Mouse (Mus musculus): ENCODE results near the gene C1qb. TPM values are rescaled to one million over a fixed set of nuclear protein-coding genes. Genes with fewer than 3 reads are reported as not detected.
A peak's percentile ranks its signal among the peaks of the same experiment; 100 is the strongest.

C1qb gene
- polyA plus RNA-seq, 1 experiment from 2014 or later: 196 TPM

GRCm38 (mm10) chr4:136836387-136836931 is 49.5 kb downstream of the C1qb start:
- peak overlapping the region; percentile 87 for H3K4me2 ChIP-seq (ENCODE audit: low read depth, low read length)
- no peak overlapping the region for H3K9ac ChIP-seq (replicated peaks)
- peak; percentile 16 for DNase-seq
- H3K27me3 ChIP-seq (ENCODE audit: insufficient read depth, low read length): peaks cover 60% of the 10 kb centered on the region
- TF ChIP-seq EP300 (IDR thresholded peaks at IDR 0.05; ENCODE audit: low read depth): no peak
- no peak for TF ChIP-seq CTCF (IDR thresholded peaks at IDR 0.05; ENCODE audit: low read depth)
- H3K9me3 ChIP-seq (ENCODE audit: low read length): no peaks in the 10 kb centered on the region
- ATAC-seq: peak; percentile 18; the same call in 1 of the 2 replicates
- peaks cover 9% of the 10 kb centered on the region for H3K4me1 ChIP-seq (ENCODE audit: insufficient read depth)
- no peaks in the 10 kb centered on the region for H3K36me3 ChIP-seq (replicated peaks; ENCODE audit: insufficient read depth, low read length)
- H3K27ac ChIP-seq (ENCODE audit: low read depth): no peak overlapping the region
- 5% methylated on average over 21 of the region's 27 CpGs for WGBS (ENCODE audit: insufficient replicate concordance)
- peak overlapping the region; percentile 52 for H3K4me3 ChIP-seq (ENCODE audit: low read depth, low read length)

GRCm38 (mm10) chr4:136835621-136836386 is 50.2 kb downstream of the C1qb start, which contains the start of gene Ephb2:
Gene Ephb2 (minus strand): TSS chr4:136835988.
- Histone ChIP-seq H3K9me3 (ENCODE audit: low read length) (no peaks in the 10 kb centered on the region), H3K27ac (ENCODE audit: low read depth) (no peak within 1 kb of the TSS), H3K27me3 (ENCODE audit: insufficient read depth, low read length) (peaks cover 66% of the 10 kb centered on the region), H3K4me2 (ENCODE audit: low read depth, low read length) (peak within 1 kb of the TSS; percentile 87), H3K9ac (replicated peaks) (peak within 1 kb of the TSS; percentile 50), H3K4me3 (ENCODE audit: low read depth, low read length) (peak within 1 kb of the TSS; percentile 52), H3K36me3 (replicated peaks; ENCODE audit: insufficient read depth, low read length) (no peaks in the 10 kb centered on the region), H3K4me1 (ENCODE audit: insufficient read depth) (peaks cover 9% of the 10 kb centered on the region)
- DNase-seq (peak; percentile 66), ATAC-seq (peak; percentile 81)
- WGBS (ENCODE audit: insufficient replicate concordance): under 1% methylated on average over 53 of the region's 88 CpGs
- no peak for TF ChIP-seq CTCF (IDR thresholded peaks at IDR 0.05; ENCODE audit: low read depth)
- TF ChIP-seq EP300 (IDR thresholded peaks at IDR 0.05; ENCODE audit: low read depth): no peak

GRCm38 (mm10) chr4:136834815-136835620 is 51.0 kb downstream of the C1qb start:
- DNase-seq (peak; percentile 19), ATAC-seq (no peak)
- H3K4me2 ChIP-seq (ENCODE audit: low read depth, low read length): peak overlapping the region; percentile 87
- H3K4me1 ChIP-seq (ENCODE audit: insufficient read depth): peaks cover 9% of the 10 kb centered on the region
- H3K9ac ChIP-seq (replicated peaks): peak overlapping the region; percentile 50
- WGBS (ENCODE audit: insufficient replicate concordance): 2% methylated on average over 56 of the region's 76 CpGs
- no peak overlapping the region for H3K27ac ChIP-seq (ENCODE audit: low read depth)
- TF ChIP-seq EP300 (IDR thresholded peaks at IDR 0.05; ENCODE audit: low read depth) (no peak), CTCF (IDR thresholded peaks at IDR 0.05; ENCODE audit: low read depth) (no peak)
- no peaks in the 10 kb centered on the region for H3K9me3 ChIP-seq (ENCODE audit: low read length)
- H3K36me3 ChIP-seq (replicated peaks; ENCODE audit: insufficient read depth, low read length): no peaks in the 10 kb centered on the region
- H3K4me3 ChIP-seq (ENCODE audit: low read depth, low read length): peak overlapping the region; percentile 52
- H3K27me3 ChIP-seq (ENCODE audit: insufficient read depth, low read length): peaks cover 68% of the 10 kb centered on the region

GRCm38 (mm10) chr4:136834439-136834814 is 51.6 kb downstream of the C1qb start:
- Histone ChIP-seq H3K4me2 (ENCODE audit: low read depth, low read length) (peak overlapping the region; percentile 87; the same call in 1 of the 2 replicates), H3K36me3 (replicated peaks; ENCODE audit: insufficient read depth, low read length) (no peaks in the 10 kb centered on the region), H3K27me3 (ENCODE audit: insufficient read depth, low read length) (peaks cover 67% of the 10 kb centered on the region), H3K9me3 (ENCODE audit: low read length) (no peaks in the 10 kb centered on the region), H3K9ac (replicated peaks) (no peak overlapping the region), H3K27ac (ENCODE audit: low read depth) (no peak overlapping the region), H3K4me1 (ENCODE audit: insufficient read depth) (peaks cover 9% of the 10 kb centered on the region), H3K4me3 (ENCODE audit: low read depth, low read length) (0 out of 2 replicates have a peak overlapping the region, but pooled peaks have one; percentile 52)
- WGBS (ENCODE audit: insufficient replicate concordance): 8% methylated on average over 12 of the region's 12 CpGs
- DNase-seq: no peak
- TF ChIP-seq CTCF (IDR thresholded peaks at IDR 0.05; ENCODE audit: low read depth) (no peak), EP300 (IDR thresholded peaks at IDR 0.05; ENCODE audit: low read depth) (no peak)
- no peak for ATAC-seq

GRCm38 (mm10) chr4:136833619-136834351 is 52.2 kb downstream of the C1qb start:
- DNase-seq: no peak
- Histone ChIP-seq H3K27me3 (ENCODE audit: insufficient read depth, low read length) (peaks cover 68% of the 10 kb centered on the region), H3K4me3 (ENCODE audit: low read depth, low read length) (no peak overlapping the region), H3K9ac (replicated peaks) (no peak overlapping the region), H3K27ac (ENCODE audit: low read depth) (no peak overlapping the region), H3K9me3 (ENCODE audit: low read length) (no peaks in the 10 kb centered on the region), H3K4me1 (ENCODE audit: insufficient read depth) (peaks cover 9% of the 10 kb centered on the region), H3K36me3 (replicated peaks; ENCODE audit: insufficient read depth, low read length) (no peaks in the 10 kb centered on the region), H3K4me2 (ENCODE audit: low read depth, low read length) (no peak overlapping the region)
- no peak for ATAC-seq
- no peak for TF ChIP-seq CTCF (IDR thresholded peaks at IDR 0.05; ENCODE audit: low read depth)
- TF ChIP-seq EP300 (IDR thresholded peaks at IDR 0.05; ENCODE audit: low read depth): no peak
- 72% methylated on average over 21 of the region's 21 CpGs for WGBS (ENCODE audit: insufficient replicate concordance)

Data from liver, postnatal 0 days (tissue).